Mouse (Mus musculus) lung, postnatal 0 days (tissue): ENCODE measurements around the gene Agbl1.

Experiments
- CTCF ChIP-seq: IDR thresholded peaks from 2 replicates; pipeline ENCODE4 v1.5.1; 2016; ENCODE audit warnings: antibody characterized with exemption, mild to moderate bottlenecking
- EP300 ChIP-seq: IDR thresholded peaks from 2 replicates; pipeline ENCODE4 v1.6.1; 2016; ENCODE audit warnings: antibody characterized with exemption, mild to moderate bottlenecking, control low read depth

DNA sequence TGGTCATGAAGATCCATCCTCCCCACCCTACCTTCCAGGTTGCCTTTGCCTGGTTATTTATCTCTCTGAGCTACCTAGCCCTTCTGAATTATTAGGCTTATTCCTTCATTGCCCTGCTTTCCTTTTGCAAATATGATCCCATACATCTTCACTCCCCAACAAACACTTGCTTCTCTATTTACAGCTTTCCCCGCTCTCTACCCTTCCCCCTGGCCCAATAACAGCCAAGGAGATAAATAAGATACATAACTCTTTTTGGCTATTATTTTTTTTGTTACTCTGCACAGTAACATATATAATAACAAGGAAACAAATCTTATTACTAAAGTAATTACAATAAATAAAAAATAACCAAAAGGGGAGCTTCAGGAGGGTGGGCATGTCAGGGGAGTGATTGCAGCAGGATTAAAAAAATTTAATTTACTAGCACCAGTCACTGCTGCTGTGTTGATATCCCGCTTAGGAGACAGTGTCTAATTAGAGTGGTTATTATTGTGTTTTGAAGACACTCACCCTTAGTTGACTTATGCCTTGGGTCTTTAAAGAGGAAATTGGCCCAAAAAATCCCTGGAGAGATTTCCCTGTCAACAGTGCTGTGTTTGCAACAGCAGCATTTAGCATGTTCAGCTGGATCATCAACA, 370.5 kb downstream of the Agbl1 start:
- TF ChIP-seq EP300 (no peak), CTCF (no peak)
